Mouse (Mus musculus): ENCODE results near the gene Trim25.
A peak's percentile ranks its signal among the peaks of the same experiment; 100 is the strongest.
"Not testable (repeated sequence)": the region's sequence is repeated elsewhere in the genome, so short reads cannot be mapped to it uniquely, and the experiment has no call there.

Gene Trim25

DNA sequence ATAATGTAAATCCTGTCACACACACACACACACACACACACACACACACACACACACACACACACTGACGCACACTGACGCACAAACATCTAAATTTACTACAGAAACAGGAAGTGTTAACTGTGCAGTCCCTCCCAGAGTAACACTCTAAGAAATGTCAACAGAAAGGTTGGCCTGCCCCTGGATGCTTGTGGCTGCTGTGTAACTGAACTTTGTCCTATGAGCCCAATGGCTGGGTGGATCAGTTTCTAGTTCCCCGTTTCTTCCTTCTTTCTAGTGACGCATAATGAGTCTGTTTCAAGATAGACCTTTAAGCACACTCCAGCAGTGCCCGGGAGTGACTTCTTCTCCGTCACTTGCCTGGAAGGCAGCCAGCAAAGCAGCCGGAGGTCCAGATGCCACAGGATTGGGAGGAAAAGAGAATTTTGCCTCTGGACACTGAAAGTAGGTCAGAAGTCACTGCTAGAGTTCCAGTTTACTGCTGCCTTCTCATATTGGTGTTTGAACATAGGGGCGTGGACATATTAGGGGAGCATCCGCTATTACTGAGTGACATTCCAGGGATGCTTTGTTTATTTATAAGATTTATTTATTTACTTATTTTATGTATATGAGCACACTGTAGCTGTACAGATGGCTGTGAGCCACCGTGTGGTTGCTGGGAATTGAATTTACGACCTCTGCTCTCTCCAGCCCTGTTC, 25.2 kb downstream of the Trim25 start:
- DNase-seq (ENCODE audit: low read depth, low spot score), result no peak

DNA sequence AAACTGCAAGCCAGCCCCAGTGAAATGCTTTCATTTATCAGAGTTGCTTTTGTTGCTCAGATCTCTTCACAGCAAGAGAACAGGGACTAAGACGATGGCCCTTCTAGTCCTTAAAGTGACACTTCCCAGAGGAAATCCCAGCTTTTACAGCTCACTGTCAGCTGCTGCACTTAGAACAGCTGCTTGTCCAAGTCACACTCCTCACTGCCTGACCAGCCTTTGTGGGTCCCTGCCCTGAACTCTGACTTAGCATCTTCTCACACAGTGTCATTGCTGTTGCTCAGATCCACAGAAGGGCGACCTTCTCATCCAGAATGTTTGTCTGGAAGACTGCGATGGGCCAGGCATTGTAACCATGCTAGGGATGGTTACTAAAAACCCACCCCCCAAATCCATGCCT, 26.4 kb downstream of the Trim25 start:
- DNase-seq (ENCODE audit: low read depth, low spot score), result no peak

GRCm38 (mm10) chr11:89026117-89026516, 26.9 kb downstream of the Trim25 start:
- DNase-seq (ENCODE audit: low read depth, low spot score), result no peak

- DNase-seq (ENCODE audit: low read depth, low spot score), result no peak
Measured at GRCm38 (mm10) chr11:89027955-89028361, 28.8 kb downstream of the Trim25 start.

- DNase-seq (ENCODE audit: low read depth, low spot score), result no peak
Measured at GRCm38 (mm10) chr11:89028871-89029405, 29.8 kb downstream of the Trim25 start.

DNA sequence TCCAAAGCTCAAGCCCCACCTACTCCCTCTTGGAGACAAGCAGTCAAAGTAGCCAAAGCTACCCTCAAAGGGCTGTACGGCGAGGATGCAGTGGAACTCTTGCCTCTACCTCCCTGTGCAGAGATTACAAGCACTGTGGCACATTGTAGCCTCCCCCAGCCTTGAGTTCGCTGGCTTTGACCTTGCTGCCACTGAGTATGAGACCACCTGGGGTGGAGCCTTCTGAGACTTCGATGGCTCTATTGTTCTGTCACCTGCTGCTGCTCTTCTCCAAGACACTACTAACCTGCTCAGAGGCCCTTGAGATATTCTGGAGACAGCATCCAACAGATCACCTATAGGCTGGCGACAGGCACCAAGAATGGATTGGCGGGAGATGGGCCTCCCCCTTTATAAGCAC, 31.4 kb downstream of the Trim25 start:
- no peak for DNase-seq (ENCODE audit: low read depth, low spot score)

DNA sequence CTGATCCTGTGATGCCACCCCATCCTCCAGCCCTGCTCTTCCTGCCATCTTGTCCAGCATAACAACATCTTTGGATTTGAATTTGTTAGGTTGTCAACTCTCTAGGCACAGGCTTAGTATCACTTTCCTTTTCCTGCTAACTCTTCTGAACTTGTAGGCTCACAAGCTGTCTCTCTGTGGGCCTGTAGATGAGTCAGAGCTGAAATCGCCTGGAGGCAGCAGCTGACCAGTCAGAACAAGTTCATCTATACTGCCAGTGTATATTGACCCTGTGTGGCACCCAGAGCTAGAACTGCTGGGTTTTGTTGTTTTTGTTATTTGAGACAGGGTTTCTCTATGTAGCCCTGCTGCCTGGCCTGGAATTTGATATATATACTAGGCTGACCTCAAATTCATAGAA, 32.0 kb downstream of the Trim25 start:
- no peak for DNase-seq (ENCODE audit: low read depth, low spot score)

GRCm38 (mm10) chr11:89034592-89034991, 35.4 kb downstream of the Trim25 start:
- no peak for DNase-seq (ENCODE audit: low read depth, low spot score)

- DNase-seq (ENCODE audit: low read depth, low spot score), result no peak
Measured at GRCm38 (mm10) chr11:89035552-89035951, 36.4 kb downstream of the Trim25 start.

GRCm38 (mm10) chr11:89038496-89038895, 39.3 kb downstream of the Trim25 start:
- no peak for DNase-seq (ENCODE audit: low read depth, low spot score)

DNA sequence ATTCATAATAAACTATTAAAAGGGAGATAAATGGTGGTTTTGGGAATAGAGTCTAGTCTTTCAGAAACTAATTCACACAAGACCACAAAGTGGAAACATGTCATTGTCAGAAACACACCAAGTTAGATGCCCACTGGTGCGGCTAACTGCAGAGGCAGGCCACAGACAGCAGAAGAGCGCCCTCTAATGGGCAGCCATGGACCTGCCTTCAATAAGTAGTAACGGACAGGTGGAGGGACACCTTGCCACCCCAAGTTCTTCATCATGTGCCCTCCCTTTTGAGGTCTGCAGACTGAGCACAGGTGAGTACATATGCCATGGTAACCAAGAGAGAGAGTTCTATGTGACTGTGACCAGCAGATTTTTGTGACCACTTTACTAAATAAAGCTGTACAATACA, 40.1 kb downstream of the Trim25 start:
- DNase-seq (ENCODE audit: low read depth, low spot score), result no peak

GRCm38 (mm10) chr11:89041073-89041472, 41.9 kb downstream of the Trim25 start:
- not testable (repeated sequence) for DNase-seq (ENCODE audit: low read depth, low spot score)

GRCm38 (mm10) chr11:89043046-89043445, 43.9 kb downstream of the Trim25 start:
- DNase-seq (ENCODE audit: low read depth, low spot score), result no peak

GRCm38 (mm10) chr11:89045501-89045900, 46.3 kb downstream of the Trim25 start:
- DNase-seq (ENCODE audit: low read depth, low spot score), result not testable (repeated sequence)

GRCm38 (mm10) chr11:89046021-89046420, 46.8 kb downstream of the Trim25 start:
- no peak for DNase-seq (ENCODE audit: low read depth, low spot score)

DNA sequence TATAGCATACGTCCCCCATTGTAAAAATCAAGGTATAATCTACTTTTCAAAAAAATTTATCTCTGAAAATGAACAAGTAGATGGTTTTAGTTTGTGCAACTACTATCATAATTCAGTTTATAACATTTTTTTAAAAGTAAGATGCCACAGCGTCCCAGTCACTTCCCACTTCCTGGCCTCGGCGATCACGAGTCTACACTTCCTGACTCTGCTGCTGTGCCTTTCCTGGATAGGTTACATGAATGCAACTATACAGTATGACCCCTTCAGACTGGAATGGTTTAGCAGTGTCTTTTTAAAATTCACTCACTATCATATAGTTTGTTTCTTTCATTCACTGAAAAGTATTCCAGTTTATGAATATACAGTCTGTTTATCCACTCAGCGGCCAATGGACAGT, 52.6 kb downstream of the Trim25 start:
- DNase-seq (ENCODE audit: low read depth, low spot score), result no peak

DNA sequence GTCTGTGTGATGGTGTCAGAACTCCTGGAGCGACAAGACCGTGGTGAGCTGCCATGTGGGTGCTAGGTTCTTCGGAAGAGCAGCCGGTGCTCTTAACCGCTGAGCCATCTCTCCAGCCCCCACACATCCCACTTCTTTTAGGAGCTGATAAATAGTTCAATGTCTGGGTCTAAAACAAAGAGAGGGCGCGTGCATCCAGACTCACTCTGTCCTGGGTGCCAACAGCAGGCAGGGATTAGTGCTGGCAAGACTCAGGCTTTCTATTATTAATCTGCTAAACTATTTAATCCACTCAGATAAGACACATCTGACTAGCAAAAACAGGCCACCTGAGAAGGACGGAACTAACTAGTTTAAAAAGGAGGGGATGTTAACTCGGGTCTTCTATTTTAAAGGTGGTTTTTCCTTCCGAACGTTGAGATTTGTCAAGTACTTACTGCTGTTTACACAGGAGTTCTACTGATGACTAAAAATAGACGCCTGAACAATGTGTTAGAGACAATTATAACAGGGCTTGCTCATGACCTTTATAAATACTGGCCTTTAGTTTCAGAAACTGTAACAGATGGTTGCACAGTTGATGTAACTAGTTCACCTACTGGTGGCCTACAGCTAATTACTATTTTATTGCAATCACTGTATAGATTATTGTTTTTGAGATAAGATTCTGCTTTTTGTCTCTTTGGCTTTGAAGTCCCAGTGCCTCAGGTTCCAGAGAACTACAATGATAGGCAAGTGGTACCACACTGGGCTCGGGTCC, 56.9 kb downstream of the Trim25 start:
- DNase-seq (ENCODE audit: low read depth, low spot score), result no peak

DNA sequence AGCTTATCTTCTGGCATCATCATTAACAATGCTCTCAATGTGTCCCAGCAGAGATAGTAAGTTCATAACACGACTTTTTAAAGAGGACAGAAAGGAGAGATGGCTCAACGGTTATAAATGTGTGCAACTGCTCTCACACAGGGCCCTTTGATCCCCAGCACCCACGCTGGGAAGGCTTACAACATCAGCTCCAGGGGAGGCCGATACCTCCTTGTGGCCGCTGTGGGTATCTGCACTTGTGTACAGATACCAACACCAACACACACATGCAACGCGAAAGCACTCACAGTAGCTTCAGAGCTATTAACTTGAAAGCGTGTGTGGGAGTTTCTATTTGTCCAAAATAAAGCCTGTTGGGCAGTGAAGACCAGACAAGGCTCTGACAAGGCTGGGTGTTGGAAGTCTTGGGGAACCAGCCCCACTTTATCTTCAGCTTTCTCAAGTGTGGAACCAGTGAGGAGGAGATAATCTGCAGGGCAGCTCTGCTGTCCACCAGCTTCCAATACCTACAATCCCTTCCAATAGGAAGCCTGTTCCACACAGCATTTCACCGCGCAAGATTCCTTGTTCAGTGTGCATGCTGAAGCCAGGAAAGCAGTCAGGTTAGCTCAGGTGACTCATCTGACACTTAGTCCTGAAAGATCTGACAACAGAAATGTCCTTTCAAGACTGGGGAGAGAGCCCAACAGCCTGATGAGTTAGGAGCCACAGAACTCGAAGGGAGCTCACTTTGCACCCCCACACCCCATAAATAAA, 59.5 kb downstream of the Trim25 start:
- no peak for DNase-seq (ENCODE audit: low read depth, low spot score)

GRCm38 (mm10) chr11:89059919-89060422, 60.8 kb downstream of the Trim25 start:
- DNase-seq (ENCODE audit: low read depth, low spot score), result no peak

- peak; percentile 88 for DNase-seq (ENCODE audit: low read depth, low spot score)
Measured at GRCm38 (mm10) chr11:89060423-89061089, 61.4 kb downstream of the Trim25 start.

DNA sequence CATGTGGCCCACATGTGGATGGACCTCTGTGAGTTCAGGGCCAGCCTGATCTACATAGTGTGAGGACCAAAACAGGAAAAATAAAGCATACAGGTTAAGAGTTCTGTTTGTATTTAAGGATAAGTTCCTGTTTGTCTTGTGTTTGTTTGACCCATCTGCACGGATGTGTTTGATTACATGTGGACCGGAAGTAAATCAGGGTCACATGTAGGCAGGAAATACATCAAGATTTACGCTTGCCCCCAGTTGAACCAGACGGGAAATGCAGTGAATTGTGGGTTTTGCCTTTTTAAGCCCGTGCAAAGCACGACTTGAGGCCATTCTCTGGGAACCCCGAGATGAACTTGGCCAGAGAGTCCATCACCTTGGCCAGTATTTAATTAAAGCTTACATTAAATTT, 62.2 kb downstream of the Trim25 start:
- no peak for DNase-seq (ENCODE audit: low read depth, low spot score)
